1 mouse cellular context compared by ENCODE assay signal in genomic region chr11:103362054-103362432, GRCm38 (mm10).
TF ChIP-seq lines count a peak whose summit lies in the region.

No protein-coding gene starts in this region.

TF ChIP-seq in MEL, 35 proteins besides CTCF, POLR2A, EP300 and RAD21 (continued from another document):
- TF ChIP-seq ZKSCAN1 (IDR thresholded peaks at IDR 0.05; ENCODE audit: low read depth, low read length), result peak; percentile 100
- TF ChIP-seq UBTF (IDR thresholded peaks at IDR 0.05; ENCODE audit: borderline replicate concordance, insufficient read depth, low read depth, low read length), result no peak
- TF ChIP-seq ZNF384 (IDR thresholded peaks at IDR 0.05; ENCODE audit: low read depth, low read length), result no peak
- TF ChIP-seq USF1 (IDR thresholded peaks at IDR 0.05; ENCODE audit: low read depth, low read length), result no peak
- TF ChIP-seq GABPA (IDR thresholded peaks at IDR 0.05; ENCODE audit: low read depth, low read length), result no peak
- peak; percentile 45; the same call in 1 of the 2 replicates for TF ChIP-seq MAZ (IDR thresholded peaks at IDR 0.05; ENCODE audit: low read depth, low read length)
- TF ChIP-seq MEF2A (IDR thresholded peaks at IDR 0.05; ENCODE audit: extremely low read depth, insufficient replicate concordance, low read depth, low read length, poor library complexity, severe bottlenecking), result no peak
- TF ChIP-seq BHLHE40 (IDR thresholded peaks at IDR 0.05; ENCODE audit: borderline replicate concordance, low read depth, low read length), result peak; percentile 55
- TF ChIP-seq HCFC1 (IDR thresholded peaks at IDR 0.05; ENCODE audit: low read depth, low read length), result peak; percentile 60
- peak; percentile 44 for TF ChIP-seq NELFE (IDR thresholded peaks at IDR 0.05; ENCODE audit: low read depth, low read length)
